9 mouse cellular contexts compared by ENCODE assay signal in genomic region chr8:70753151-70753550, GRCm38 (mm10). TPM values are rescaled to one million over a fixed set of nuclear protein-coding genes. Genes with fewer than 3 reads are reported as not detected.
DNase-seq lines count a peak whose midpoint lies in the region; ATAC-seq and TF ChIP-seq lines count a peak whose summit lies in the region.
"Had no signal": no experiment of that assay in that cellular context is flagged by ENCODE, and none has a peak within 500 bp of the region (broad histone marks: within the 10 kb centered on the region; RNA-seq: fewer than 3 reads in every experiment).

No protein-coding gene starts in this region.

- H3K36me3 ChIP-seq in ES-Bruce4 (ENCODE audit: control insufficient read depth, insufficient read depth, low read length, poor library complexity, severe bottlenecking), result peaks cover 4% of the 10 kb centered on the region; the same call in 1 of the 2 replicates
- peaks cover 17% of the 10 kb centered on the region for H3K36me3 ChIP-seq in hindbrain, embryonic 12.5 days

- H3K27me3 ChIP-seq in ES-Bruce4 (ENCODE audit: control insufficient read depth, insufficient read depth, low read length, poor library complexity, severe bottlenecking), result no peaks in the 10 kb centered on the region
- peaks cover 10% of the 10 kb centered on the region; the same call in 1 of the 2 replicates for H3K27me3 ChIP-seq in hindbrain, embryonic 12.5 days

- H3K4me3 ChIP-seq in ES-Bruce4 (ENCODE audit: low read depth, low read length), result peak overlapping the region; percentile 41
- H3K4me3 ChIP-seq in hindbrain, embryonic 12.5 days, result no peak overlapping the region; the same call in 1 of the 2 replicates

- 37% methylated on average over 21 of the region's 21 CpGs for WGBS in hindbrain, embryonic 12.5 days

- ATAC-seq in hindbrain, embryonic 12.5 days (ENCODE audit: low FRiP score), result no peak
- ATAC-seq in megakaryocyte progenitor cell, adult 5-6 weeks (replicated peaks; ENCODE audit: poor library complexity), result no peak

- no peak for TF ChIP-seq POLR2A in ES-Bruce4 (IDR thresholded peaks at IDR 0.05; ENCODE audit: insufficient read depth, low read length)

- peak overlapping the region; percentile 3; the same call in 1 of the 2 replicates for H3K27ac ChIP-seq in ES-Bruce4 (ENCODE audit: insufficient read depth, low read length)
- H3K27ac ChIP-seq in hindbrain, embryonic 12.5 days, result no peak overlapping the region

- H3K9ac ChIP-seq in ES-Bruce4 (ENCODE audit: low read depth, poor library complexity, severe bottlenecking), result peak overlapping the region; percentile 50
- 0 out of 2 replicates have a peak overlapping the region, but pooled peaks have one; percentile 38 for H3K9ac ChIP-seq in hindbrain, embryonic 12.5 days

- peak overlapping the region; percentile 17; the same call in 1 of the 2 replicates for H3K4me2 ChIP-seq in hindbrain, embryonic 12.5 days (replicated peaks)

- no peak for TF ChIP-seq CTCF in ES-Bruce4 (IDR thresholded peaks at IDR 0.05; ENCODE audit: low read depth, low read length)

- peaks cover 3% of the 10 kb centered on the region for H3K4me1 ChIP-seq in ES-Bruce4 (ENCODE audit: control insufficient read depth, insufficient read depth, low read length)
- H3K4me1 ChIP-seq in hindbrain, embryonic 12.5 days, result peaks cover 28% of the 10 kb centered on the region

- no peak for TF ChIP-seq EP300 in ES-Bruce4 (IDR thresholded peaks at IDR 0.05; ENCODE audit: insufficient read depth, low read depth, low read length)

- DNase-seq in adrenal gland, postnatal 36 days, result peak; percentile 83 to 88
- peak; percentile 80 to 81 for DNase-seq in frontal cortex, postnatal 14 days (ENCODE audit: low spot score in 2 of 2)
- peak; percentile 72 to 87 for DNase-seq in left cerebral cortex, adult 8-10 months (ENCODE audit: low spot score in 2 of 2)
- peak; percentile 90 to 93 for DNase-seq in lung, postnatal 4 days
- DNase-seq in spleen, postnatal 4 days (ENCODE audit: low spot score in 2 of 2), result peak; percentile 76 to 84

- H3K9me3 ChIP-seq in ES-Bruce4 (replicated peaks; ENCODE audit: control insufficient read depth, insufficient read depth, low read length, poor library complexity, severe bottlenecking), result no peaks in the 10 kb centered on the region
- H3K9me3 ChIP-seq in hindbrain, embryonic 12.5 days (replicated peaks), result no peaks in the 10 kb centered on the region

RNA-seq across cellular contexts. Expression of gene Rab3a, which starts 1.3 kb away (rescaled TPM):
- polyA plus RNA-seq in ES-Bruce4 (2011; ENCODE audit: insufficient read depth, insufficient read length, low read depth, missing spikeins), result 6.2 and 6.3 TPM in 2 replicates
- total RNA-seq in adrenal gland, postnatal 36 days (2021), result 10 to 100 TPM; 68.6 to 78.2 TPM
- polyA plus RNA-seq in hindbrain, embryonic 12.5 days (2016; fragmentation: Nextera tagmentation; extraction: Ambion mirVana), result 126 and 134 TPM in 2 replicates
- total RNA-seq in left cerebral cortex, adult 8-10 months (2022), result 100 to 1,000 TPM; 805 to 866 (median 821) TPM
- total RNA-seq in megakaryocyte progenitor cell, adult 5-6 weeks (2015), result 2.6 and 3.6 TPM in 2 replicates
- total RNA-seq in megakaryocyte progenitor cell, adult 5-6 weeks (2017), result 2.1 and 6.6 TPM in 2 replicates

RNA-seq across cellular contexts. Expression of gene Mpv17l2, which starts 7.6 kb away (rescaled TPM):
- 17.7 and 19.1 TPM in 2 replicates for polyA plus RNA-seq in ES-Bruce4 (2011; ENCODE audit: insufficient read depth, insufficient read length, low read depth, missing spikeins)
- total RNA-seq in adrenal gland, postnatal 36 days (2021), result 100 to 1,000 TPM; 119 to 155 TPM
- 38.2 and 38.3 TPM in 2 replicates for polyA plus RNA-seq in hindbrain, embryonic 12.5 days (2016; fragmentation: Nextera tagmentation; extraction: Ambion mirVana)
- total RNA-seq in left cerebral cortex, adult 8-10 months (2022), result 10 to 100 TPM; 31.0 to 39.0 (median 32.8) TPM
- 37.4 and 41.4 TPM in 2 replicates for total RNA-seq in megakaryocyte progenitor cell, adult 5-6 weeks (2015)
- 10.2 and 10.4 TPM in 2 replicates for total RNA-seq in megakaryocyte progenitor cell, adult 5-6 weeks (2017)

RNA-seq across cellular contexts. Expression of gene Pik3r2, which starts 23.4 kb away (rescaled TPM):
- polyA plus RNA-seq in ES-Bruce4 (2011; ENCODE audit: insufficient read depth, insufficient read length, low read depth, missing spikeins), result 20.1 and 25.1 TPM in 2 replicates
- total RNA-seq in adrenal gland, postnatal 36 days (2021), result 10 to 100 TPM; 35.6 to 51.5 TPM
- 84.5 and 85.5 TPM in 2 replicates for polyA plus RNA-seq in hindbrain, embryonic 12.5 days (2016; fragmentation: Nextera tagmentation; extraction: Ambion mirVana)
- 100 to 1,000 TPM; 143 to 151 (median 149) TPM for total RNA-seq in left cerebral cortex, adult 8-10 months (2022)
- 5.7 and 6.0 TPM in 2 replicates for total RNA-seq in megakaryocyte progenitor cell, adult 5-6 weeks (2015)
- total RNA-seq in megakaryocyte progenitor cell, adult 5-6 weeks (2017), result 18.1 and 18.5 TPM in 2 replicates

RNA-seq across cellular contexts. Expression of gene Pde4c, which starts 29.6 kb away (rescaled TPM):
- polyA plus RNA-seq in ES-Bruce4 (2011; ENCODE audit: insufficient read depth, insufficient read length, low read depth, missing spikeins), result 1.9 and 2.3 TPM in 2 replicates
- 1 to 10 TPM in 1 of 2 experiments, under 1 TPM in 1; 0.33 to 1.2 TPM for total RNA-seq in adrenal gland, postnatal 36 days (2021)
- 0.26 and 0.39 TPM in 2 replicates for polyA plus RNA-seq in hindbrain, embryonic 12.5 days (2016; fragmentation: Nextera tagmentation; extraction: Ambion mirVana)
- 1 to 10 TPM; 1.7 to 2.8 (median 2.2) TPM for total RNA-seq in left cerebral cortex, adult 8-10 months (2022)
- total RNA-seq in megakaryocyte progenitor cell, adult 5-6 weeks (2015), result 0.39 TPM in 1 of 2 replicates, not detected in the other
- not detected in 2 replicates for total RNA-seq in megakaryocyte progenitor cell, adult 5-6 weeks (2017)

RNA-seq across cellular contexts. Expression of gene Gm3336, which starts 34.8 kb away (rescaled TPM):
- 0.99 and 2.5 TPM in 2 replicates for polyA plus RNA-seq in ES-Bruce4 (2011; ENCODE audit: insufficient read depth, insufficient read length, low read depth, missing spikeins)
- total RNA-seq in adrenal gland, postnatal 36 days (2021), result not detected
- polyA plus RNA-seq in hindbrain, embryonic 12.5 days (2016; fragmentation: Nextera tagmentation; extraction: Ambion mirVana), result not detected in 2 replicates
- not detected for total RNA-seq in left cerebral cortex, adult 8-10 months (2022)
- total RNA-seq in megakaryocyte progenitor cell, adult 5-6 weeks (2015), result not detected in 2 replicates
- total RNA-seq in megakaryocyte progenitor cell, adult 5-6 weeks (2017), result 0.12 TPM in 1 of 2 replicates, not detected in the other
- total RNA-seq: hematopoietic stem cell, adult 5-6 weeks had no signal

Comparison
In these comparisons a context has a peak if more than half of its experiments do, and no peak if none do; other contexts are left out.
1. RNA of gene Rab3a, which starts 1.3 kb away (total RNA-seq): 805 to 866 TPM in left cerebral cortex, adult 8-10 months and 68.6 to 78.2 TPM in adrenal gland, postnatal 36 days; 2.1 to 6.6 TPM in megakaryocyte progenitor cell, adult 5-6 weeks; every median in the first group is over 4 times any median in the second.
2. Peak in every context shown above with its lines, with median percentiles within 50 percentile points of each other: DNase-seq.